Mouse (Mus musculus): Measurements from ENCODE around the gene Plekha4. TPM values are rescaled to one million over a fixed set of nuclear protein-coding genes. Genes with fewer than 3 reads are reported as not detected.
"Not testable (repeated sequence)": the region's sequence is repeated elsewhere in the genome, so short reads cannot be mapped to it uniquely, and the experiment has no call there.

Gene Plekha4
- total RNA-seq (2021) = 1 to 10 TPM; 2.9 to 3.2 TPM
- 6.7 and 7.2 TPM in 2 replicates for polyA plus RNA-seq (2012; rRNA removed)
- long read RNA-seq, partial matches to known transcripts = 1 of 2 reads
- long read RNA-seq, other reads (novel, unspliced or antisense) = 1 of 2 reads

- H3K4me1 ChIP-seq (ENCODE audit: control insufficient read depth, insufficient read depth, low read length) = peaks cover 13% of the 10 kb centered on the region
- H3K79me2 ChIP-seq (replicated peaks; ENCODE audit: control insufficient read depth, insufficient read depth, low read length) = no peaks in the 10 kb centered on the region
Measured at GRCm38 (mm10) chr7:45525809-45526473, at the start of gene Plekha4, which contains the start of gene Ppp1r15a. Gene Plekha4, plus strand, starts transcription at chr7:45526330. Gene Ppp1r15a, minus strand, starts transcription at chr7:45526268.

GRCm38 (mm10) chr7:45476453-45476852 lies 49.7 kb upstream of the Plekha4 start:
- WGBS = 20% methylated on average over 1 of the region's 1 CpGs
- H3K27ac ChIP-seq = peak overlapping the region; percentile 12; the same call in 1 of the 2 replicates
- TF ChIP-seq EP300 (IDR thresholded peaks at IDR 0.05; ENCODE audit: insufficient read depth, low read depth, low read length) (no peak), CTCF (IDR thresholded peaks at IDR 0.05) (no peak), POLR2A (IDR thresholded peaks at IDR 0.05; ENCODE audit: insufficient read depth, low read depth, low read length) (no peak)
- H3K27me3 ChIP-seq (ENCODE audit: control insufficient read depth, insufficient read depth, low read length) = no peaks in the 10 kb centered on the region
- intact Hi-C loops (cut with DNase I) = loop anchor here (2.0 kb wide), 1 partner anchor 84 kb away; no protein-coding TSS in a partner anchor
- no peaks in the 10 kb centered on the region for H3K36me3 ChIP-seq (ENCODE audit: control insufficient read depth, insufficient read depth, low read length)
- H3K9ac ChIP-seq (ENCODE audit: low read depth, low read length) = no peak overlapping the region
- no peaks in the 10 kb centered on the region for H3K4me1 ChIP-seq (ENCODE audit: control insufficient read depth, insufficient read depth, low read length)
- no peak overlapping the region for H3K4me3 ChIP-seq
- no peaks in the 10 kb centered on the region for H3K79me2 ChIP-seq (replicated peaks; ENCODE audit: control insufficient read depth, insufficient read depth, low read length)
- no peak for DNase-seq

More at GRCm38 (mm10) chr7:45525809-45526473, at the start of gene Plekha4, which contains the start of gene Ppp1r15a:
- Histone ChIP-seq H3K36me3 (ENCODE audit: control insufficient read depth, insufficient read depth, low read length) (peaks cover 9% of the 10 kb centered on the region), H3K27me3 (ENCODE audit: control insufficient read depth, insufficient read depth, low read length) (no peaks in the 10 kb centered on the region), H3K9ac (ENCODE audit: low read depth, low read length) (peak within 1 kb of the TSS; percentile 92), H3K4me3 (peak within 1 kb of the TSS; percentile 88), H3K27ac (peak within 1 kb of the TSS; percentile 99)
- under 1% methylated on average over 54 of the region's 54 CpGs for WGBS
- intact Hi-C loops (cut with DNase I) = loop anchor here (2.0 to 5.0 kb wide), 3 partner anchors 15 to 176 kb away; partner anchors contain the start of gene Nucb1
- TF ChIP-seq EP300 (IDR thresholded peaks at IDR 0.05; ENCODE audit: insufficient read depth, low read depth, low read length) = peak; percentile 93
- TF ChIP-seq POLR2A (IDR thresholded peaks at IDR 0.05; ENCODE audit: insufficient read depth, low read depth, low read length) = peak; percentile 99
- no peak for TF ChIP-seq CTCF (IDR thresholded peaks at IDR 0.05)
- DNase-seq = peak; percentile 96 to 98

- Histone ChIP-seq H3K27ac (peak overlapping the region; percentile 12; the same call in 1 of the 2 replicates), H3K9ac (ENCODE audit: low read depth, low read length) (no peak overlapping the region), H3K4me1 (ENCODE audit: control insufficient read depth, insufficient read depth, low read length) (no peaks in the 10 kb centered on the region), H3K27me3 (ENCODE audit: control insufficient read depth, insufficient read depth, low read length) (no peaks in the 10 kb centered on the region), H3K36me3 (ENCODE audit: control insufficient read depth, insufficient read depth, low read length) (no peaks in the 10 kb centered on the region), H3K4me3 (no peak overlapping the region), H3K79me2 (replicated peaks; ENCODE audit: control insufficient read depth, insufficient read depth, low read length) (no peaks in the 10 kb centered on the region)
- TF ChIP-seq CTCF (IDR thresholded peaks at IDR 0.05) (peak; percentile 85), POLR2A (IDR thresholded peaks at IDR 0.05; ENCODE audit: insufficient read depth, low read depth, low read length) (no peak), EP300 (IDR thresholded peaks at IDR 0.05; ENCODE audit: insufficient read depth, low read depth, low read length) (0 out of 2 replicates have a peak, but pooled peaks have one; percentile 61)
- intact Hi-C loops (cut with DNase I) = loop anchor here (1.0 to 2.0 kb wide), 2 partner anchors 46 to 84 kb away; no protein-coding TSS in a partner anchor
- peak in 1 of 2 experiments; percentile 64 for DNase-seq
- 0% methylated on average over 3 of the region's 3 CpGs for WGBS
Measured at GRCm38 (mm10) chr7:45477003-45477402, 49.1 kb upstream of the Plekha4 start.

- DNase-seq = no peak
- WGBS = 93% methylated on average over 7 of the region's 7 CpGs
Measured at GRCm38 (mm10) chr7:45478774-45479173, 47.4 kb upstream of the Plekha4 start.

GRCm38 (mm10) chr7:45480310-45480709 lies 45.8 kb upstream of the Plekha4 start:
- intact Hi-C loops (cut with DNase I); H3K36me3 ChIP-seq (ENCODE audit: control insufficient read depth, insufficient read depth, low read length); H3K9ac ChIP-seq (ENCODE audit: low read depth, low read length); H3K27me3 ChIP-seq (ENCODE audit: control insufficient read depth, insufficient read depth, low read length); DNase-seq; H3K4me3 ChIP-seq; H3K27ac ChIP-seq; H3K4me1 ChIP-seq (ENCODE audit: control insufficient read depth, insufficient read depth, low read length); H3K79me2 ChIP-seq (replicated peaks; ENCODE audit: control insufficient read depth, insufficient read depth, low read length): not testable (repeated sequence)
- 80% methylated on average over 3 of the region's 4 CpGs for WGBS

More at GRCm38 (mm10) chr7:45478774-45479173, 47.4 kb upstream of the Plekha4 start:
- Histone ChIP-seq H3K4me3 (no peak overlapping the region), H3K9ac (ENCODE audit: low read depth, low read length) (no peak overlapping the region), H3K27me3 (ENCODE audit: control insufficient read depth, insufficient read depth, low read length) (no peaks in the 10 kb centered on the region), H3K27ac (no peak overlapping the region), H3K36me3 (ENCODE audit: control insufficient read depth, insufficient read depth, low read length) (no peaks in the 10 kb centered on the region), H3K4me1 (ENCODE audit: control insufficient read depth, insufficient read depth, low read length) (no peaks in the 10 kb centered on the region), H3K79me2 (replicated peaks; ENCODE audit: control insufficient read depth, insufficient read depth, low read length) (no peaks in the 10 kb centered on the region)
- no peak for TF ChIP-seq EP300 (IDR thresholded peaks at IDR 0.05; ENCODE audit: insufficient read depth, low read depth, low read length)
- intact Hi-C loops (cut with DNase I) = no loop called here

GRCm38 (mm10) chr7:45481374-45481927 lies 44.7 kb upstream of the Plekha4 start, which contains the start of gene Tulp2:
Gene Tulp2, plus strand, starts transcription at chr7:45481877.
- Histone ChIP-seq H3K27me3 (ENCODE audit: control insufficient read depth, insufficient read depth, low read length) (no peaks in the 10 kb centered on the region), H3K9ac (ENCODE audit: low read depth, low read length) (no peak within 1 kb of the TSS), H3K4me3 (no peak within 1 kb of the TSS), H3K27ac (no peak within 1 kb of the TSS), H3K79me2 (replicated peaks; ENCODE audit: control insufficient read depth, insufficient read depth, low read length) (no peaks in the 10 kb centered on the region), H3K36me3 (ENCODE audit: control insufficient read depth, insufficient read depth, low read length) (no peaks in the 10 kb centered on the region), H3K4me1 (ENCODE audit: control insufficient read depth, insufficient read depth, low read length) (no peaks in the 10 kb centered on the region)
- intact Hi-C loops (cut with DNase I) = no loop called here
- peak; percentile 60 to 65 for DNase-seq
- WGBS = 45% methylated on average over 15 of the region's 15 CpGs
- TF ChIP-seq CTCF (IDR thresholded peaks at IDR 0.05) = no peak
- no peak for TF ChIP-seq POLR2A (IDR thresholded peaks at IDR 0.05; ENCODE audit: insufficient read depth, low read depth, low read length)
- TF ChIP-seq EP300 (IDR thresholded peaks at IDR 0.05; ENCODE audit: insufficient read depth, low read depth, low read length) = no peak

All from heart, adult 2 months (tissue).